Mouse (Mus musculus) erythroblast, embryonic 14.5 days (primary cell): ENCODE data around the gene Mrps34. TPM values are rescaled to one million over a fixed set of nuclear protein-coding genes. Genes with fewer than 3 reads are reported as not detected.

ENCODE experiments used
- H3K27me3 ChIP-seq: 2 replicates; pipeline ENCODE4 v1.6.1; 2012; ENCODE audit warnings: inconsistent platforms; ENCODE audit not compliant: control insufficient read depth
- H3K36me3 ChIP-seq: 2 replicates; pipeline ENCODE4 v1.6.1; 2012; ENCODE audit warnings: mild to moderate bottlenecking, inconsistent platforms; ENCODE audit not compliant: control insufficient read depth
- H3K4me1 ChIP-seq: 2 replicates; pipeline ENCODE4 v1.6.1; 2012; ENCODE audit warnings: inconsistent platforms; ENCODE audit not compliant: control insufficient read depth
- H3K4me3 ChIP-seq: replicated peaks from 2 replicates; pipeline ENCODE3; 2012; ENCODE audit warnings: moderate library complexity, mild to moderate bottlenecking, inconsistent platforms
- H3K9me3 ChIP-seq: 2 replicates; pipeline ENCODE4 v1.6.1; 2012; ENCODE audit warnings: low read length, inconsistent platforms, mixed read lengths; ENCODE audit not compliant: control insufficient read depth
- GATA1 ChIP-seq: IDR thresholded peaks from 2 replicates; pipeline ENCODE4 v1.6.1; 2012; ENCODE audit warnings: low read length, inconsistent platforms, mixed read lengths
- TAL1 ChIP-seq: IDR thresholded peaks from 3 replicates; pipeline ENCODE4 v1.6.1; 2012; ENCODE audit warnings: low read length, inconsistent platforms, mixed read lengths
- polyA plus RNA-seq: library from polyadenylated mRNA; stranded (reverse); fragments of >175 nt; gene quantifications from 2 replicates; pipeline ENCODE4 v1.2.3, GENCODE M21; 2012

The Mrps34 gene
- polyA plus RNA-seq, 1 experiment: 6.4 TPM

- no peaks in the 10 kb centered on the region for H3K27me3 ChIP-seq
- H3K36me3 ChIP-seq: peaks cover 81% of the 10 kb centered on the region
- no peaks in the 10 kb centered on the region for H3K9me3 ChIP-seq
- peak within 1 kb of the TSS; percentile 64 for H3K4me3 ChIP-seq
- TF ChIP-seq TAL1: no peak
- TF ChIP-seq GATA1: no peak
- H3K4me1 ChIP-seq: peaks cover 83% of the 10 kb centered on the region
Measured at GRCm38 (mm10) chr17:24896241-24896992, 1.5 kb downstream of the Mrps34 start, which contains the start of gene Nme3. TSS of gene Nme3 (plus strand) at chr17:24896500.

- H3K9me3 ChIP-seq: no peaks in the 10 kb centered on the region
- TF ChIP-seq TAL1 (no peak), GATA1 (no peak)
- peaks cover 81% of the 10 kb centered on the region for H3K36me3 ChIP-seq
- H3K27me3 ChIP-seq: no peaks in the 10 kb centered on the region
- peaks cover 88% of the 10 kb centered on the region for H3K4me1 ChIP-seq
- H3K4me3 ChIP-seq: peak overlapping the region; percentile 64
Measured at GRCm38 (mm10) chr17:24896993-24897269, 2.0 kb downstream of the Mrps34 start.

- peaks cover 90% of the 10 kb centered on the region for H3K4me1 ChIP-seq
- peaks cover 81% of the 10 kb centered on the region for H3K36me3 ChIP-seq
- no peaks in the 10 kb centered on the region for H3K27me3 ChIP-seq
- TF ChIP-seq GATA1: no peak
- no peak for TF ChIP-seq TAL1
- H3K9me3 ChIP-seq: no peaks in the 10 kb centered on the region
- peak overlapping the region; percentile 64 for H3K4me3 ChIP-seq
Measured at GRCm38 (mm10) chr17:24897600-24897999, 2.7 kb downstream of the Mrps34 start.

GRCm38 (mm10) chr17:24898041-24898854 lies 3.3 kb downstream of the Mrps34 start:
- peak overlapping the region; percentile 64 for H3K4me3 ChIP-seq
- no peaks in the 10 kb centered on the region for H3K9me3 ChIP-seq
- H3K27me3 ChIP-seq: no peaks in the 10 kb centered on the region
- peaks cover 81% of the 10 kb centered on the region for H3K36me3 ChIP-seq
- peaks cover 91% of the 10 kb centered on the region for H3K4me1 ChIP-seq
- TF ChIP-seq GATA1 (no peak), TAL1 (no peak)

- Histone ChIP-seq H3K9me3 (no peaks in the 10 kb centered on the region), H3K36me3 (peaks cover 81% of the 10 kb centered on the region), H3K27me3 (no peaks in the 10 kb centered on the region), H3K4me1 (peaks cover 91% of the 10 kb centered on the region), H3K4me3 (no peak overlapping the region)
- TF ChIP-seq GATA1 (no peak), TAL1 (no peak)
Measured at GRCm38 (mm10) chr17:24899153-24899552, 4.2 kb downstream of the Mrps34 start.

- peaks cover 86% of the 10 kb centered on the region for H3K36me3 ChIP-seq
- H3K27me3 ChIP-seq: no peaks in the 10 kb centered on the region
- TF ChIP-seq GATA1 (no peak), TAL1 (no peak)
- H3K9me3 ChIP-seq: no peaks in the 10 kb centered on the region
- peaks cover 93% of the 10 kb centered on the region for H3K4me1 ChIP-seq
- no peak overlapping the region for H3K4me3 ChIP-seq
Measured at GRCm38 (mm10) chr17:24900014-24900413, 5.1 kb downstream of the Mrps34 start.

- peaks cover 100% of the 10 kb centered on the region for H3K36me3 ChIP-seq
- no peaks in the 10 kb centered on the region for H3K9me3 ChIP-seq
- H3K4me1 ChIP-seq: peaks cover 80% of the 10 kb centered on the region
- peak overlapping the region; percentile 59 for H3K4me3 ChIP-seq
- no peaks in the 10 kb centered on the region for H3K27me3 ChIP-seq
- TF ChIP-seq TAL1: no peak
- TF ChIP-seq GATA1: no peak
Measured at GRCm38 (mm10) chr17:24902124-24902523, 7.2 kb downstream of the Mrps34 start.

- TF ChIP-seq GATA1 (peak; percentile 98), TAL1 (peak; percentile 100)
- Histone ChIP-seq H3K4me3 (peak overlapping the region; percentile 59), H3K36me3 (peaks cover 100% of the 10 kb centered on the region), H3K27me3 (no peaks in the 10 kb centered on the region), H3K9me3 (no peaks in the 10 kb centered on the region), H3K4me1 (peaks cover 73% of the 10 kb centered on the region)
Measured at GRCm38 (mm10) chr17:24902671-24903474, 8.0 kb downstream of the Mrps34 start.
